Mouse (Mus musculus): Measurements from ENCODE around the gene Gpr179. TPM values are rescaled to one million over a fixed set of nuclear protein-coding genes. Genes with fewer than 3 reads are reported as not detected.

The Gpr179 gene
- total and polyA plus RNA-seq, 2 experiments from 2014 or later, result not detected

- no peak overlapping the region for H3K4me3 ChIP-seq (ENCODE audit: low read depth, low read length)
- H3K4me1 ChIP-seq (ENCODE audit: control insufficient read depth, insufficient read depth), result no peaks in the 10 kb centered on the region
- H3K9me3 ChIP-seq (replicated peaks; ENCODE audit: control insufficient read depth, low read length), result no peaks in the 10 kb centered on the region
- no peak overlapping the region for H3K4me2 ChIP-seq (ENCODE audit: low read depth, low read length)
- DNase-seq (ENCODE audit: low spot score) (no peak), ATAC-seq (ENCODE audit: insufficient read depth, low read depth) (no peak)
- no peak for TF ChIP-seq CTCF (IDR thresholded peaks at IDR 0.05; ENCODE audit: low read depth)
- H3K9ac ChIP-seq (replicated peaks; ENCODE audit: low read depth, low read length), result no peak overlapping the region
- no peak overlapping the region for H3K27ac ChIP-seq (ENCODE audit: low read depth)
- no peaks in the 10 kb centered on the region for H3K36me3 ChIP-seq (replicated peaks; ENCODE audit: control insufficient read depth, insufficient read depth, low read length)
- WGBS, result 55% methylated on average over 12 of the region's 12 CpGs
- H3K27me3 ChIP-seq (ENCODE audit: control insufficient read depth, insufficient read depth, low read length), result no peaks in the 10 kb centered on the region
These were observed 62.3 kb downstream of the Gpr179 start for GRCm38 (mm10) chr11:97289276-97290230.

- ATAC-seq (ENCODE audit: insufficient read depth, low read depth), result no peak
These were observed 64.2 kb downstream of the Gpr179 start for GRCm38 (mm10) chr11:97287643-97288042.

GRCm38 (mm10) chr11:97286973-97287372 lies 64.9 kb downstream of the Gpr179 start:
- Histone ChIP-seq H3K9me3 (replicated peaks; ENCODE audit: control insufficient read depth, low read length) (no peaks in the 10 kb centered on the region), H3K4me1 (ENCODE audit: control insufficient read depth, insufficient read depth) (no peaks in the 10 kb centered on the region), H3K4me3 (ENCODE audit: low read depth, low read length) (no peak overlapping the region), H3K4me2 (ENCODE audit: low read depth, low read length) (no peak overlapping the region), H3K27me3 (ENCODE audit: control insufficient read depth, insufficient read depth, low read length) (no peaks in the 10 kb centered on the region), H3K27ac (ENCODE audit: low read depth) (no peak overlapping the region), H3K9ac (replicated peaks; ENCODE audit: low read depth, low read length) (no peak overlapping the region), H3K36me3 (replicated peaks; ENCODE audit: control insufficient read depth, insufficient read depth, low read length) (no peaks in the 10 kb centered on the region)
- WGBS, result 61% methylated on average over 6 of the region's 6 CpGs
- ATAC-seq (ENCODE audit: insufficient read depth, low read depth) (no peak), DNase-seq (ENCODE audit: low spot score) (no peak)
- TF ChIP-seq EP300 (IDR thresholded peaks at IDR 0.05; ENCODE audit: low read depth) (no peak), CTCF (IDR thresholded peaks at IDR 0.05; ENCODE audit: low read depth) (no peak)

More at GRCm38 (mm10) chr11:97287643-97288042, 64.2 kb downstream of the Gpr179 start:
- Histone ChIP-seq H3K4me2 (ENCODE audit: low read depth, low read length) (no peak overlapping the region), H3K4me3 (ENCODE audit: low read depth, low read length) (no peak overlapping the region), H3K9me3 (replicated peaks; ENCODE audit: control insufficient read depth, low read length) (no peaks in the 10 kb centered on the region), H3K4me1 (ENCODE audit: control insufficient read depth, insufficient read depth) (no peaks in the 10 kb centered on the region), H3K27me3 (ENCODE audit: control insufficient read depth, insufficient read depth, low read length) (no peaks in the 10 kb centered on the region), H3K36me3 (replicated peaks; ENCODE audit: control insufficient read depth, insufficient read depth, low read length) (no peaks in the 10 kb centered on the region), H3K27ac (ENCODE audit: low read depth) (no peak overlapping the region), H3K9ac (replicated peaks; ENCODE audit: low read depth, low read length) (no peak overlapping the region)
- TF ChIP-seq EP300 (IDR thresholded peaks at IDR 0.05; ENCODE audit: low read depth), result no peak
- TF ChIP-seq CTCF (IDR thresholded peaks at IDR 0.05; ENCODE audit: low read depth), result no peak
- no peak for DNase-seq (ENCODE audit: low spot score)

GRCm38 (mm10) chr11:97285852-97286775 lies 65.8 kb downstream of the Gpr179 start:
- no peaks in the 10 kb centered on the region for H3K4me1 ChIP-seq (ENCODE audit: control insufficient read depth, insufficient read depth)
- H3K27ac ChIP-seq (ENCODE audit: low read depth), result peak overlapping the region; percentile 9; the same call in 1 of the 2 replicates
- TF ChIP-seq EP300 (IDR thresholded peaks at IDR 0.05; ENCODE audit: low read depth) (no peak), CTCF (IDR thresholded peaks at IDR 0.05; ENCODE audit: low read depth) (no peak)
- WGBS, result 61% methylated on average over 9 of the region's 9 CpGs
- peak; percentile 75 for ATAC-seq (ENCODE audit: insufficient read depth, low read depth)
- no peak overlapping the region for H3K4me2 ChIP-seq (ENCODE audit: low read depth, low read length)
- DNase-seq (ENCODE audit: low spot score), result peak; percentile 46
- no peaks in the 10 kb centered on the region for H3K27me3 ChIP-seq (ENCODE audit: control insufficient read depth, insufficient read depth, low read length)
- H3K9me3 ChIP-seq (replicated peaks; ENCODE audit: control insufficient read depth, low read length), result no peaks in the 10 kb centered on the region
- H3K4me3 ChIP-seq (ENCODE audit: low read depth, low read length), result no peak overlapping the region
- no peaks in the 10 kb centered on the region for H3K36me3 ChIP-seq (replicated peaks; ENCODE audit: control insufficient read depth, insufficient read depth, low read length)
- no peak overlapping the region for H3K9ac ChIP-seq (replicated peaks; ENCODE audit: low read depth, low read length)

- TF ChIP-seq CTCF (IDR thresholded peaks at IDR 0.05; ENCODE audit: low read depth) (no peak), EP300 (IDR thresholded peaks at IDR 0.05; ENCODE audit: low read depth) (no peak)
- Histone ChIP-seq H3K27ac (ENCODE audit: low read depth) (no peak overlapping the region), H3K36me3 (replicated peaks; ENCODE audit: control insufficient read depth, insufficient read depth, low read length) (no peaks in the 10 kb centered on the region), H3K27me3 (ENCODE audit: control insufficient read depth, insufficient read depth, low read length) (no peaks in the 10 kb centered on the region), H3K9me3 (replicated peaks; ENCODE audit: control insufficient read depth, low read length) (no peaks in the 10 kb centered on the region), H3K4me3 (ENCODE audit: low read depth, low read length) (no peak overlapping the region), H3K9ac (replicated peaks; ENCODE audit: low read depth, low read length) (no peak overlapping the region), H3K4me2 (ENCODE audit: low read depth, low read length) (no peak overlapping the region), H3K4me1 (ENCODE audit: control insufficient read depth, insufficient read depth) (no peaks in the 10 kb centered on the region)
- DNase-seq (ENCODE audit: low spot score) (no peak), ATAC-seq (ENCODE audit: insufficient read depth, low read depth) (no peak)
- WGBS, result 75% methylated on average over 4 of the region's 4 CpGs
These were observed 67.0 kb downstream of the Gpr179 start for GRCm38 (mm10) chr11:97284854-97285253.

Measured in heart, postnatal 0 days (tissue).